Mouse (Mus musculus): ENCODE data around the gene Mad2l2.
"Not testable (repeated sequence)": the region's sequence is repeated elsewhere in the genome, so short reads cannot be mapped to it uniquely, and the experiment has no call there.

GRCm38 (mm10) chr4:148188767-148189166, 58.6 kb downstream of the Mad2l2 start:
- not testable (repeated sequence) for TF ChIP-seq CTCF (IDR thresholded peaks at IDR 0.05; ENCODE audit: extremely low read depth, insufficient read length, insufficient replicate concordance, low read depth, low read length); POLR2A (IDR thresholded peaks at IDR 0.05; ENCODE audit: low read depth, low read length)
